Mouse (Mus musculus): ENCODE results near the gene Psmb4.

- TF ChIP-seq CTCF (IDR thresholded peaks at IDR 0.05) = no peak
- 0 out of 2 replicates have a peak, but pooled peaks have one; percentile 9 for TF ChIP-seq EP300 (IDR thresholded peaks at IDR 0.05)
Measured at GRCm38 (mm10) chr3:94915903-94916741, 29.4 kb upstream of the Psmb4 start.
